Mouse (Mus musculus): ENCODE data around the gene Lum.
A peak's percentile ranks its signal among the peaks of the same experiment; 100 is the strongest.

Lum gene

GRCm38 (mm10) chr10:97564957-97565856 is at the start of gene Lum:
TSS of gene Lum (plus strand) at chr10:97565128.
- DNase-seq, result peak in 1 of 2 experiments; percentile 1

DNA sequence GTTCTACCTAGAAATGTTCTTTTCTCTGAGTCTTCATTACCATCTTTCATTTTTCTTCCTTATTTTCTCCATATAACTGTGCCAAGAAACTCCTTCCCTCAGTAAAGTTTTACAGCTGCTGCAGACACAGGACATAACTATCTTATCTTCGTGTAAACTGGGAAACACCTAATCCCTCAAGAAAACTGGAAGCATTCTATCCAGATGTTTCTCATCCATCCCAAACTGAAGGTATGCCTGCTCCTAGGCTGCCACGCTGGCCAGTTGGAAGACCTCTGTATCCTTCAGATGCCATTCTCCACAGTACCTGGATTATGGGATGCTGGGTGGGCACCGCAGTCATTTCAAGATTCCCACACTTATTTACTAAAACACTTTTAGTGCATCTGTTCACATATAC is 41.6 kb upstream of the Lum start:
- DNase-seq, result no peak

GRCm38 (mm10) chr10:97535697-97536096 is 29.2 kb upstream of the Lum start:
- DNase-seq, result no peak

- no peak for DNase-seq
These were observed 28.0 kb upstream of the Lum start for GRCm38 (mm10) chr10:97536921-97537320.

DNA sequence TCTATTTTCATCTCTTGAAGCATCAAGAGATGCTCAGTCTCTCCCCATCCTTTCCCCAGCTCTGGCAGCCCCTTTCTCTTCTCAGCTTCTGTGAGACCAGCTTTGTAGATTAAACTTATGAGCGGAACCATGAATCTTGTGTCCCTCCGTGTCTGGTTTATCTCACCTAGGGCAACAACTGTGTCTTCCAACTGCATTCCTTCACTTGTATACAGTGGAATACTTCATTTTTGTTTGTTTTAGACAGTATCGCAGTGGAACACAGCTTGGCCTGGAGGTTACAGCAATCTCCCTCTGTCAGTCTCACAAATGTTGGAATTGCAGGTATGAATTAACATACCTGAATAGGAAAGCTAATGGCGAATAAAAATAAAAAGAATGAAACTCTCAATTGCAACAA is 26.7 kb upstream of the Lum start:
- DNase-seq, result no peak

GRCm38 (mm10) chr10:97547740-97548139 is 17.2 kb upstream of the Lum start:
- DNase-seq, result no peak

DNA sequence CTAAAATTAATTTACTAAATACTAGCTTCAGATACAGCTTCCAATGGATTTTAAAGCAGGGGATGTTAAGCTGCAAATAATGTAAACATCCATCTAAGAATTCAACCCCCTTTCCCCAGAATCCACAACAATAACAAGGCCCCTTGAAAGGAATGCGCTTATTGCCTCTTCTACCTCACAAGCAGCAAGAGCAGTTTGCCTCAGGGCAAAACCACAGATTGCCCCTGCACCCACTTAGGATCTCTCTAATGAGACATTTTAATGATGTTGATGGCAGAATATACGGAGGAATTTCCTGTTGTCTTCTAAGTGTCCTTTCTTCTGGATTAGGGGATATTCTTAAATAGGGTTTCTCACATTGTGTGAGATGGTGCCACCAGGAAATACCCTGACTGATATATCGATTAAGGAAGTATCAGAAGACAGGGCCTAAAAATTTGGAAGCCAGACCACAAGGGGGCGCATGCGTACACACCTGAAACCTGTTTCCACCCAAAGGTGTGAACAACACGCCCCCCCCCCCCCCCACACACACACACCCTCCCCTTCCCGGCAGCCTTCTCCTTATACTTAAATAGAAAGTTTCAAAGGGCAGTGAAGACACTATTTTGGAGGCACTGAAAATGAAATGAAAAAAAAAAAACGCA is 2.7 kb downstream of the Lum start:
- peak; percentile 29 to 38 for DNase-seq

DNA sequence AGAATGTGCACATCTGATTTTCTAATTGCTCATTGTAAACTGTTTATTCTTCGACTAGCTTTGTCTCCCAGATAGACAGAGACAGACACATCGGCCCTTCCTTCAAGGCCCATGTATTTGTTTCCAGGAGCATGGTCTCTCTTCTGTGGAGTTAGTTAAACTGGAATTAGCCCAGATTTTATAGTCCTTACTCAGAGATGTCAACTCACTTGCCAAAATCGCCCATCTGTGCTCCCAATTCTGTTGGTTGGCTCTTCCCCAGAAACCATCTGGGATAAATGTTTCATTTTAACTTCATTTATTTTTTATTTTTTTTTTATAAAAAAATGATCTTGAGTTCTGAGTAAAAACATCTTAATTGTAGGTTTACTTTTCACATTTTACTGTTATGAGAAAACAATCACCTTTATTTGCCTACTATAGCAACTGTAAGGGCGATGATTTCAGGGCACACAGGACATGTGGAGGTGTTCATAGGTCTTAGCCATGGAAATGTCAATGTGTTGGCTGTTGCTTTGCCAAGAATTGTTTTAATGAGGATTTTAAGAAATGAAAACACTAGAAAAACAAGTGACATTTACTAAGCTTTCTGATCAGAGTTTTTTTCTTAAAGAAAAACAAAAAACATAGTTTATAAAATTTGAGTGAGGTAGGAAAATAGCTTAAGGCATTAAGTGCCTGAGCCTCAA is 17.8 kb downstream of the Lum start:
- DNase-seq, result peak; percentile 56 to 77

GRCm38 (mm10) chr10:97584176-97584575 is 19.2 kb downstream of the Lum start:
- no peak for DNase-seq

DNA sequence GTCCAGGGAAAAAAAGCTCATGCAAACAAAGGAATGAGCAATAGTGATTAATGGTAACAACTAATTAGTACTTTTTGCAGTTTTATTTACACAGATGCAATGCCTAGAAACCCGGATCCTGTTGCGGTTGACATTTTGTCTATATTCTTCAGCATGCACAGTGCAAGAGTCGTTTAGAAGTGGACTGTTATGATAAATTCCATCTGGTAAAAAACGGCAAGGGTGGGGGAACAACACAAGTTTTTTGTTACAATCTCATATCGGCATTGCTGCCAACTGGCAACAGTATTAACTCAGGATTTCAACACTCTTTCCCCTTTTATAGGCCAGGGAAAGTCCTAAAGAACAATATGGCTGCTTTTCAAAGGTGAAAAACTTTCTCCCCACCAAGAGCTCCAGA is 22.2 kb downstream of the Lum start:
- DNase-seq, result no peak

- DNase-seq, result no peak
These were observed 24.6 kb downstream of the Lum start for GRCm38 (mm10) chr10:97589574-97589973.

GRCm38 (mm10) chr10:97591036-97591435 is 26.1 kb downstream of the Lum start:
- DNase-seq, result no peak

GRCm38 (mm10) chr10:97591685-97592084 is 26.8 kb downstream of the Lum start:
- no peak for DNase-seq

DNA sequence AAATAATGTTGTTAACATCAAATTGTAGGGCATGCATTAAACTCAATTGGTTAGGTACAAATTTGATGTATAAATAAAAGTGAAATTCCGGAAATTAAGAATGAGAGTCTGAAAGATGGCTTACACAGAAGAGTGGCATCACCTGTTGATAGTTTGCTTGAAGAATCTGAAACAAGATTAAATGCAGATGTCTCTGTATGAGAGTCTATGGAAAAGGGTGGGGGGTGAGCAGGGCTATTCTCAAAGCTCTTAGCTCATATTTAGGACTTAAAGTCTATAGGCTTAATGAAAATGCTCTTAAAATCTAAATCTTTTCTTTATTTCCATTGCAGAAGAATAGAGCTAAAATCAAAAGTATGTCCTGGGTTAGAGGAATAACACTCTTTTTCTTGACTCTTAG is 30.8 kb downstream of the Lum start:
- DNase-seq, result no peak

GRCm38 (mm10) chr10:97601744-97602143 is 36.8 kb downstream of the Lum start:
- no peak for DNase-seq

DNA sequence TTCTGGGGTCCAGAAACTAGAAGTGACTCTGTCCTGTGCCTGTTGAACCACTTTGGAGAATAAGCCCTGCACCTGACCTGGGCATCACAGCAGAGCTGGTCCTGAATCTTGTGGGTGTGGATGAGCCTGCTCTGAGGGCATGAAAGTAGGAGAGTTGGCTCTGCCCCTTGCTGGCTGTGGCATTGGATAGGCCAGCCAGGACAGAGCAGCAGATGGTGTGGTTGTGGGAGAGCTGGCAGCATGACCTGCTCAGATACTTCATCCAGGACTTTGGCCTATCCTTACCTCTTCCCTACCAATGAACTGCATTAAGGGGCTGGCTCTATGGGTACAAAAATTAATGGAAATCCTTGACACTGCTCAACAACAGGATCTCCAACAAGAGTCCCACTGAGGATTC is 38.3 kb downstream of the Lum start:
- peak; percentile 73 to 84 for DNase-seq

GRCm38 (mm10) chr10:97606579-97606978 is 41.7 kb downstream of the Lum start, which contains the start of gene Kera:
TSS of gene Kera (plus strand) at chr10:97606879.
- no peak for DNase-seq
